Mouse (Mus musculus): ENCODE measurements around the gene Fbxo42. TPM values are rescaled to one million over a fixed set of nuclear protein-coding genes. Genes with fewer than 3 reads are reported as not detected.

The Fbxo42 gene
- total RNA-seq, 2 experiments from 2014 or later, result 11.4 to 11.8 TPM

DNA sequence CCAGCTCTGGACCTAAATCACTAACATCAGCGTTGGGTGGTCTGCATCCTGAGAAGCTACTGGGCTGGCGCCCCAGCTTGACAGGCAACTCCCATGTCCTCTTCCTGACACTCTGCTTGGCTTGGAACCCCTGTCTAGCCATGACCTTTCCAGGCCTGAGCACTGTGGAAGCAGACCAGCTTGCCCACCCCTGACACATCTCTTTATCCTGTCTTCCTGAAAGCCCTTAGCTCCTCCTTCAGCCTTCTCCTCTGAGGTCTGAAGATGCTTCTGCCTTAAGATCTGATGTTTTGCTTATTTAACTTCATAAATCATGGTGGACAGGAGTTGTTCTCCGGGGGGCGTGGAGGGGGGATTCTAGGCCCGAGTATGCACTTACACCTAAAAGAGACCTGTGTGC is 95.9 kb downstream of the Fbxo42 start:
- no peak for DNase-seq
- intact Hi-C loops (cut with DNase I), result no loop called here

DNA sequence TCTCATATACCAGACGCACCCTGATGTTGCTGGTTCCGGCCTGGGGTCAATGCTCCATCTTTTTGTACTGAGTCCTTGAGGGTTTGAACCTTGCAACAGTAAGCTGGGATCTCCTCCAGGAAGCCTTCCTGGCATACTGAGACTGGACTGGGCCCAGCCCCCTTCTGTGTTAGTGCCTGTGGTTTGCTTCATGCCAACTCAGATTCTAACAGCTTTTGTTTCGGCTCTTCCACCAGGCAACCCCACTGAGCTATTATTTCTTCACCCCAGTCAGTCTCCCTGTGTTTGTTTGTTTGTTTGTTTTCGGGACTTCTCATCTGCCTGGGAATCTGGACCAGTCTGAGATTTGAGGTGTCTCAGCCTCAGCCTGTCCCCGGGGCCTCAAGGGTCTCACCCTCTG is 96.7 kb downstream of the Fbxo42 start:
- no peak for DNase-seq
- intact Hi-C loops (cut with DNase I), result no loop called here

DNA sequence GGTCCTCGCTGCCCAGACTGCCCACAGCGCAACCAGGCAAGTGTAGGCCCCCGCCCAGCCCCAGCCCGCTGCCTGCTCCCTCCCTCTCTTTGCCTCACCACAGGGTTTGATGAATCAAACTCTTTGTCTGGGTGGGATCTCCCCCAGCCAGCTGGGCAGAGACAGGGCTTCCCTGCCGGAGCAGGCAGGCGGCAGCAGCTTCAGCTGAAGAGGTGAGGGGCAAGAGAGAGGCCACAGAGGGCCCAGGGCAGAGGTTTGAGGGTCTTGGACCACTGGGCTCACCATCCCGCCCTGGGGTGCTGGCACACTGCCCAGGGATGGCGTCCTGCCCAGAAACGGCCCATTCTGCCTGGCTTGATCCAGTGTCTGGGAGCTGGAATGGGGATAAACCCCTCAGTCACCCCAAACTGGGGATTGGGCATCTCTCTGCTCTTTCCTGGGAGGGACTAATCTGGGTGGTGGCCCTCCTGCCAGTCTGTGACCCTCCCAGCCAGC is 97.3 kb downstream of the Fbxo42 start:
- intact Hi-C loops (cut with DNase I), result no loop called here
- DNase-seq, result peak; percentile 53 to 64

DNA sequence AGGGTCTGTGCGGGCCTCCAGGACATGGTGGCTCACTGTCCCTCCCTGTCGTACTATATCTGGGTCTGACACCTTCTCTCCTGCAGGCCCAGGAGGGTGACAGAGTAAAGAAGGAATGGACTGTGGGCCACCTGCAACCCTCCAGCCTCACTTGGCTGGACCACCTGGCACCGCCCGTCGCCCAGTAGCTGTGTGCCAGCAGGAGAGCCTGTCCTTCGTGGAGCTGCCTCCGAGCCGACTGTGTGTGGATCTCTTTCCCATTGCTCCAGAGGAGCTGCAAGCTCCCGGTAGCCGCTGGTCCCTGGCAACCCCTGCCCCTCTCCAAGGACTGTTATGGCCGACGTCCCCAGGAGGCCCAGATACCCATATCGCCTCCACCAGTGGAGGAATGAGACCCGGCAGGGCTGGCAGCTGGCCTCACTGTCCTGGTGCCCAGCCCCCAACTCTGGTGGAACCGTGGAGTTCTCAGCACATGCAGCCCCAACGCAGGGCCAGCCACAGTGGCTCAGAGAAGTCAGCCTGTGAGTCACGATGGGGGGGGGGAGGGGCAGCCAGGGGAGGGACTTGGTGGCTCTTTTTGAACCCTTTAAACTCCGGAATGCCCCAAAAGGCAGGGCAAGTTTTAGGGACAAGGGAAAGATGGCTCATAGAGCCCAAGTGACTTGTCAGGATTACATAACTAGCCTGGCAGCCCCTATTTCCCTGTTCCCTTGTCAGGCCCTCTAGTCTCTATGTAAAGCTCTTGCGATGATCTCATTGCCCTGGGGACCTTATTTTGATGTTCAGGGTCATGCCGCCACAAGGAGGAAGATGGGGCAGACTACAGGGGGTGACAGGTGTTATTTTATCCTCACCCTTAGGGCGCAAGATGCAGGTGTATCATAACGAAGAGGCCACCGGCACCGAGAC is 98.6 kb downstream of the Fbxo42 start:
- intact Hi-C loops (cut with DNase I), result no loop called here
- no peak for DNase-seq

DNA sequence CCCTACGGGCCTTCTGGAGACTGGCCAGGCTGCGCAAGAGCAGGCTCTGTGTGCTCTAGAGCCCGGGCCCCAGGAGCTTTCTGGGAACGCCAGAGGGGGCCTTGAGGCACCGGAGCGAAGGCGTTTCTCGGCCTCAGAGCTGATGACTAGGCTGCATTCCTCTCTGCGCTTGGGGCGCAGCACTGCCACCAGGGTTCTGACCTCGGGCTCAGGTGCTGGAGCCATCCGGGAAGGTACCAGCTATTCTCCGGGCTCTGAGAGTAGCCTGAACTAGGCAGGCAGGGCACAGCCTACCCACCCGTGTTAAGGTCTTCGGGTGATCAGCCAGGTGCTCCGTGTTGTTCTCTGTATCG is 99.3 kb downstream of the Fbxo42 start:
- DNase-seq, result no peak
- intact Hi-C loops (cut with DNase I), result no loop called here

DNA sequence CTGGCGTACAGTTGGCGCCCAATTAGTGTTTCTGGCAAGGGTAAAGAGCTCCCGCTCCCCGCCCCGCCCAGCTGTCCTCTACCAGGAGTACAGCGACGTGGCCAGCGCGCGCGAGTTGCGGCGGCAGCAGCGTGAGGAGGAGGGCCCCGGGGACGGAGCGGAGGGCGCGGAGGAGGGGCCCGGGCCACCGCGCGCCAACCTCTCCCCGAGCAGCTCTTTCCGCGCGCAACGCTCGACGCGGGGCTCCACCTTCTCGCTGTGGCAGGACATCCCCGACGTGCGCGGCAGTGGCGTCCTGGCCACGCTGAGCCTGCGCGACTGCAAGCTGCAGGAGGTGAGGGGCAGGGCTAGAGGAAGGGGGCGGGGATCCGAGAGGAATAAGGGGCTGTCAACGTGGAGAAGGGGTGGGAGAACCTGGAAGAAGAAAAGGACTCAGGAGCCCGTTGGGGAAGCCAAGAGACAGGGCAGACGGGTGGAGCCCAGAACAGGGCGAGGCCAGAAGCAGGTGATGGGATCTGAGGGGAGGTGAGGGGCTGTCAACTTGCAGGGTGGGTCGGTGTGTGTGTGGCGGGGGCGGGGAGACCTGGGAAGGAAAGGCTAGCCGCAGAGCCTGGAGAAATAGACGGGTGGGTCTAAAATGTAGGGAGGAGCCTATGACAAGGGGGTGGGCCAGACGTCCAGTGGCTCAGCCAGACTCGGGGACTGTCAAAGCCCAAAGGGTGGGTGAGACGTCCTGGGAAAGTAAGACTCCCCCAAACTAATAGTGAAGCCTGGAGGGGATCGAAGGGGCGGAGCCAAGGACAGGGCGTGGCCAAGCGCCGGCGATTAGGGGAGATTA is 100.3 kb downstream of the Fbxo42 start:
- intact Hi-C loops (cut with DNase I), result no loop called here
- DNase-seq, result no peak

DNA sequence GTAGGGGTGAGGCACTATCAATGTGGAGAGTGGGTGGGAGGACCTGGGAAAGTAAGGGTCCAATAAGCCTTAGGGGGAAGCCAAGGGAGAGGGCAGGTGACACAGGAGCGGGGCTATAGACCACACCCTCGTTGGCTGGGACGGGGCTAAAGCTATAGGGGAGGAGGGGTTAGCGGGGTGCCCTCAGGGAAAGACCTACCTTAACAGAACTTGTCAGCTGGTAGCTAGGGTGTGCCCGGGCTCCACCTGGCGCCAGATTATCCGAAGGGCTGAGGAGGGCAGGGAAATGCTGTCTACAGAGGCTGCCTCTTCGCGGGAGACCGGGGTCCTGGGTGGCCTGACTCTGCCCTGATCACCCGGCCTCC is 100.9 kb downstream of the Fbxo42 start:
- intact Hi-C loops (cut with DNase I), result no loop called here
- DNase-seq, result no peak

DNA sequence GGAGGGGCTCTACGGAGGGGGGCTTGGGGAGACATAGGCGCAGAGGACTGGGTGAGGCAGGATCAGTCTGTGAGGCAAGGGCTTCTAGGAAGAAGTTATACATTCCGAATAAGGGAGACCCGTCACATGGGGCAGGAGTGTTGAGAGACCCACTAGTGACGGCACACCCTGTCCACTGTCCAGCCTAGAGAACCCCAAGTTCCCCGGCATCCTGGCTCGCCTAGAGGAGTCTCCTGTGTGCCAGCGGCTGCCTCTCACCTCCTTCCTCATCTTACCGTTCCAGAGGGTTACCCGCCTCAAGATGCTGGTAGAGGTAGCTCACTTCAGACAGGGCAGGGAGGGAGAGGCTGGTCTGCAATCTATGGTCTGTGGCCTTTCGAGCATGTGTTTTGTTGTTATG is 101.7 kb downstream of the Fbxo42 start:
- intact Hi-C loops (cut with DNase I), result no loop called here
- no peak for DNase-seq

DNA sequence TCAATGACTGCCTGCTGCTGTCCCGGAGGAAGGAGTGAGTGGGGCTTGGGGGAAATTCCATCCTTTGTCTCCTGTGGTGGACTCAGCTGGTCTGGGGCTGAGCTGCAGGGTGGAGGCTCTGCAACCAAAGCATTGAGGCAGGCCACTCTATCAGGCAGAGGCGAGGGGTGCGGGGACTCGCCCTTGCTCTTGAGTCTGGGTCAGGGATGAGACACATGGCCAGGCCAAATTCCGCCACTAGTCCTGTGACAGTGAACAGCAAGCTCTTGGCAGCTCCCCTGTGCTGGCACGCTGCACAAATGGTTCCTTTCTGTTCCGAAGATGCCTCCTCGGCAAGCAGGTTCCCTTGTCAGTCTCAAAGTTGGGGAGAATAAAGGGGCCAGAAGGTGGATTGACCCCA is 103.4 kb downstream of the Fbxo42 start:
- intact Hi-C loops (cut with DNase I), result no loop called here
- peak in 1 of 2 experiments; percentile 61 for DNase-seq

DNA sequence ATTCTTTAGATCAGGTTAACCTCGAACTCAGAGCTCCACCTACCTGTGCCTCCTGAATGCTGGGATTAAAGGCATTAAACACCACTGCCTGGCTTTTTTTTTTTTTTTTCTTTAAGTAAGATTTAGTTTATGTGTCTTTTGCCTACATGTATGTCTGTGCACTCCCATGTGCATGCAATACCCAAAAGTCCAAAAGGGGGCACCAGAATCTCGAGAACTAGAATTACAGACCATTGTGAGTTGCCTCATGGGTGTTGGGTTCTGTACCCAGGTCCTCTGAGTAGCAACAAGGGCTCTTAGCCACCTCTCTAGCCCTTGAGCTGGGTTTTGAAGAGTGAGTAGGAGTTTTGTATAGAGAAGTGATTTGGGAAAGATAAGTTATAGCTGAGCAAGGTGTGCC is 104.9 kb downstream of the Fbxo42 start:
- DNase-seq, result no peak
- intact Hi-C loops (cut with DNase I), result no loop called here

Other genes with a start within 250 kb of the Fbxo42 start
- 1 to 10 TPM in 1 of 2 experiments, under 1 TPM in 1; 0.56 to 1.0 TPM for gene Padi2, start 241.6 kb upstream of the Fbxo42 start, total RNA-seq (2021)
- 1,000 to 10,000 TPM; 1,261 to 1,268 TPM for gene Sdhb, start 186.7 kb upstream of the Fbxo42 start, total RNA-seq (2021)
- 10 to 100 TPM; 16.5 to 17.3 TPM for gene Atp13a2, start 161.0 kb upstream of the Fbxo42 start, total RNA-seq (2021)
- gene Mfap2, start 137.5 kb upstream of the Fbxo42 start, total RNA-seq (2021), result 1 to 10 TPM; 4.0 to 4.3 TPM
- gene Crocc, start 87.4 kb upstream of the Fbxo42 start, total RNA-seq (2021), result 1 to 10 TPM; 4.3 to 5.5 TPM
- 10 to 100 TPM; 17.2 to 18.1 TPM for gene Necap2, start 69.6 kb upstream of the Fbxo42 start, total RNA-seq (2021)
- not detected for gene Spata21, start 59.6 kb upstream of the Fbxo42 start, total RNA-seq (2021)
- 10 to 100 TPM; 91.0 to 93.7 TPM for gene Szrd1, start 8.1 kb upstream of the Fbxo42 start, total RNA-seq (2021)
- 1 to 10 TPM in 1 of 2 experiments, under 1 TPM in 1; 0.80 to 1.1 TPM for gene Rsg1, start 66.0 kb downstream of the Fbxo42 start, total RNA-seq (2021)
- 10 to 100 TPM; 22.2 to 39.7 TPM for gene Arhgef19, start 91.6 kb downstream of the Fbxo42 start, total RNA-seq (2021)
- gene Epha2, start 153.3 kb downstream of the Fbxo42 start, total RNA-seq (2021), result 1 to 10 TPM; 5.4 to 7.0 TPM
- gene Fam131c, start 220.3 kb downstream of the Fbxo42 start, total RNA-seq (2021), result 1 to 10 TPM; 1.6 to 1.7 TPM

All from heart, postnatal 36 days (tissue).